Mouse (Mus musculus) erythroblast, embryonic 14.5 days (primary cell): ENCODE measurements around the gene Nmnat1.

ENCODE experiments used
- GATA1 ChIP-seq: IDR thresholded peaks from 2 replicates; pipeline ENCODE4 v1.6.1; 2012; ENCODE audit warnings: low read length, inconsistent platforms, mixed read lengths
- TAL1 ChIP-seq: IDR thresholded peaks from 3 replicates; pipeline ENCODE4 v1.6.1; 2012; ENCODE audit warnings: low read length, inconsistent platforms, mixed read lengths

GRCm38 (mm10) chr4:149429592-149429991 lies 55.4 kb downstream of the Nmnat1 start:
- no peak for TF ChIP-seq GATA1
- TF ChIP-seq TAL1, result no peak
